Mouse (Mus musculus) left cerebral cortex, adult 2 months (tissue): ENCODE data around the gene Eya2. TPM values are rescaled to one million over a fixed set of nuclear protein-coding genes. Genes with fewer than 3 reads are reported as not detected.

Experiments used
- DNase-seq, 2 experiments: peaks; one replicate each; pipeline ENCODE4 v3.0.0; 2021 to 2022; ENCODE audit warnings: low spot score in 2 of 2, mixed read lengths in 1 of 2; ENCODE audit errors: extremely low spot score in 1 of 2
- H3K27ac ChIP-seq: fragments of 200-600 bp; 2 replicates; pipeline ENCODE4 v1.8.1; 2022
- H3K4me3 ChIP-seq: fragments of 200-600 bp; 2 replicates; pipeline ENCODE4 v1.8.1; 2022
- CTCF ChIP-seq: fragments of 200-600 bp; IDR thresholded peaks from 2 replicates; pipeline ENCODE4 v1.8.1; 2022; ENCODE audit warnings: antibody characterized with exemption, mild to moderate bottlenecking, moderate library complexity
- intact Hi-C: fragments of 180-260 bp; cut with DNase I; formaldehyde crosslinking; loops from one replicate; pipeline ENCODE4 v1.15.1; 2025
- total RNA-seq, 2 experiments: library from RNA; stranded (reverse); gene quantifications; 2 replicates each; pipeline ENCODE4 v1.2.3; 2021

The Eya2 gene
- total RNA-seq, 2 experiments from 2014 or later: 2.7 to 3.4 TPM

GRCm38 (mm10) chr2:165759421-165759985 lies 164.7 kb downstream of the Eya2 start:
- no peak for TF ChIP-seq CTCF
- intact Hi-C loops: no loop called here
- Histone ChIP-seq H3K27ac (no peak overlapping the region), H3K4me3 (no peak overlapping the region)
- DNase-seq: no peak

GRCm38 (mm10) chr2:165768805-165769358 lies 174.1 kb downstream of the Eya2 start:
- no peak overlapping the region for H3K4me3 ChIP-seq
- DNase-seq: no peak
- intact Hi-C loops: no loop called here
- no peak for TF ChIP-seq CTCF
- H3K27ac ChIP-seq: no peak overlapping the region

- no peak for TF ChIP-seq CTCF
- DNase-seq: no peak
- Histone ChIP-seq H3K4me3 (no peak overlapping the region), H3K27ac (no peak overlapping the region)
- intact Hi-C loops: no loop called here
These were observed 174.6 kb downstream of the Eya2 start for GRCm38 (mm10) chr2:165769375-165769948.

- H3K27ac ChIP-seq: no peak overlapping the region
- intact Hi-C loops: no loop called here
- DNase-seq: peak; percentile 75 to 80
These were observed 184.1 kb downstream of the Eya2 start for GRCm38 (mm10) chr2:165778927-165779326.

GRCm38 (mm10) chr2:165782324-165782723 lies 187.5 kb downstream of the Eya2 start:
- peak; percentile 100 for TF ChIP-seq CTCF
- Histone ChIP-seq H3K27ac (no peak overlapping the region), H3K4me3 (no peak overlapping the region)
- intact Hi-C loops: loop anchor here (2.0 to 10.0 kb wide), 2 partner anchors 132 to 782 kb away; no protein-coding TSS in a partner anchor
- DNase-seq: peak; percentile 74 to 84

More at GRCm38 (mm10) chr2:165778927-165779326, 184.1 kb downstream of the Eya2 start:
- TF ChIP-seq CTCF: peak; percentile 98
- no peak overlapping the region for H3K4me3 ChIP-seq

GRCm38 (mm10) chr2:165785312-165786036 lies 190.6 kb downstream of the Eya2 start:
- no peak for DNase-seq
- intact Hi-C loops: loop anchor here (5.0 to 10.0 kb wide), 2 partner anchors 262 to 779 kb away; no protein-coding TSS in a partner anchor
- no peak for TF ChIP-seq CTCF
- Histone ChIP-seq H3K27ac (no peak overlapping the region), H3K4me3 (no peak overlapping the region)

GRCm38 (mm10) chr2:165786467-165786866 lies 191.6 kb downstream of the Eya2 start:
- H3K27ac ChIP-seq: no peak overlapping the region
- TF ChIP-seq CTCF: peak; percentile 67
- no peak overlapping the region for H3K4me3 ChIP-seq
- DNase-seq: no peak
- intact Hi-C loops: loop anchor here (5.0 to 10.0 kb wide), 2 partner anchors 261 to 778 kb away; no protein-coding TSS in a partner anchor

GRCm38 (mm10) chr2:165788005-165788404 lies 193.2 kb downstream of the Eya2 start:
- Histone ChIP-seq H3K27ac (no peak overlapping the region), H3K4me3 (no peak overlapping the region)
- intact Hi-C loops: loop anchor here (5.0 to 10.0 kb wide), 2 partner anchors 259 to 777 kb away; no protein-coding TSS in a partner anchor
- DNase-seq: peak; percentile 62 to 65
- TF ChIP-seq CTCF: no peak

GRCm38 (mm10) chr2:165788796-165789195 lies 194.0 kb downstream of the Eya2 start:
- TF ChIP-seq CTCF: no peak

GRCm38 (mm10) chr2:165789667-165790066 lies 194.8 kb downstream of the Eya2 start:
- no peak overlapping the region for H3K27ac ChIP-seq
- no peak for TF ChIP-seq CTCF
- intact Hi-C loops: loop anchor here (5.0 to 10.0 kb wide), 2 partner anchors 258 to 775 kb away; no protein-coding TSS in a partner anchor
- H3K4me3 ChIP-seq: no peak overlapping the region
- no peak for DNase-seq

More at GRCm38 (mm10) chr2:165788796-165789195, 194.0 kb downstream of the Eya2 start:
- no peak overlapping the region for H3K4me3 ChIP-seq
- intact Hi-C loops: loop anchor here (5.0 to 10.0 kb wide), 2 partner anchors 259 to 776 kb away; no protein-coding TSS in a partner anchor
- DNase-seq: no peak
- H3K27ac ChIP-seq: no peak overlapping the region

- no peak for DNase-seq
- intact Hi-C loops: no loop called here
- Histone ChIP-seq H3K27ac (no peak overlapping the region), H3K4me3 (no peak overlapping the region)
- TF ChIP-seq CTCF: no peak
These were observed 196.2 kb downstream of the Eya2 start for GRCm38 (mm10) chr2:165791026-165791425.

GRCm38 (mm10) chr2:165791657-165792056 lies 196.8 kb downstream of the Eya2 start:
- peak; percentile 95 for TF ChIP-seq CTCF
- Histone ChIP-seq H3K4me3 (no peak overlapping the region), H3K27ac (no peak overlapping the region)
- DNase-seq: peak; percentile 51 to 62
- intact Hi-C loops: no loop called here
